ENCODE assay signal across 26 mouse cellular contexts in genomic region chr10:12858017-12858416, GRCm38 (mm10). TPM values are rescaled to one million over a fixed set of nuclear protein-coding genes. Genes with fewer than 3 reads are reported as not detected.
DNase-seq lines count a peak whose midpoint lies in the region; ATAC-seq lines count a peak whose summit lies in the region.
"Had no signal": no experiment of that assay in that cellular context is flagged by ENCODE, and none has a peak within 500 bp of the region (broad histone marks: within the 10 kb centered on the region; RNA-seq: fewer than 3 reads in every experiment).

No protein-coding gene starts in this region.

- H3K4me2 ChIP-seq in forebrain, embryonic 13.5 days: no peak overlapping the region
- no peak overlapping the region for H3K4me2 ChIP-seq in heart, embryonic 12.5 days
- H3K4me2 ChIP-seq: embryonic facial prominence, embryonic 15.5 days; hindbrain, embryonic 12.5 days; liver, embryonic 11.5 days; neural tube, embryonic 15.5 days had no signal

- peak; percentile 26 for DNase-seq in gastrocnemius, adult 18-20 months (ENCODE audit: low spot score)
- DNase-seq in gastrocnemius, postnatal 25 days: no peak
- DNase-seq in lung, postnatal 36 days: peak; percentile 46
- DNase-seq in lung, postnatal 14 days: no peak
- peak; percentile 67 for DNase-seq in brain, adult 2 months (ENCODE audit: low read depth, low spot score)
- DNase-seq: adrenal gland, postnatal 10 days; B cell, adult 2 months; cerebellum, adult 9-10 months; forebrain, postnatal 0 days; gastrocnemius, postnatal 10 days; heart, adult 18-20 months; kidney, postnatal 25 days; liver, postnatal 0 days; thymus, postnatal 14 days had no signal

- H3K4me3 ChIP-seq in forebrain, embryonic 13.5 days: no peak overlapping the region
- no peak overlapping the region for H3K4me3 ChIP-seq in heart, embryonic 12.5 days
- H3K4me3 ChIP-seq: embryonic facial prominence, embryonic 15.5 days; forebrain, embryonic 10.5 days; hindbrain, embryonic 12.5 days; layer of hippocampus, adult 2 months; limb, embryonic 10.5 days; midbrain, embryonic 10.5 days; neural tube, embryonic 15.5 days had no signal

- H3K9ac ChIP-seq in forebrain, embryonic 13.5 days: no peak overlapping the region
- no peak overlapping the region for H3K9ac ChIP-seq in heart, embryonic 12.5 days
- H3K9ac ChIP-seq: embryonic facial prominence, embryonic 15.5 days; forebrain, postnatal 0 days; hindbrain, embryonic 12.5 days; liver, postnatal 0 days; neural tube, embryonic 15.5 days had no signal

- peaks cover 18% of the 10 kb centered on the region for H3K4me1 ChIP-seq in forebrain, embryonic 13.5 days
- peaks cover 60% of the 10 kb centered on the region for H3K4me1 ChIP-seq in heart, embryonic 12.5 days (replicated peaks)
- H3K4me1 ChIP-seq: hindbrain, embryonic 12.5 days; limb, embryonic 10.5 days; midbrain, embryonic 10.5 days had no signal

- no peaks in the 10 kb centered on the region for H3K36me3 ChIP-seq in forebrain, embryonic 13.5 days (ENCODE audit: poor library complexity, severe bottlenecking)
- H3K36me3 ChIP-seq in heart, embryonic 12.5 days: peaks cover 26% of the 10 kb centered on the region
- H3K36me3 ChIP-seq: hindbrain, embryonic 12.5 days; neural tube, embryonic 15.5 days had no signal

- H3K9me3 ChIP-seq in forebrain, embryonic 13.5 days (replicated peaks): no peaks in the 10 kb centered on the region
- H3K9me3 ChIP-seq in heart, embryonic 12.5 days (replicated peaks): no peaks in the 10 kb centered on the region
- H3K9me3 ChIP-seq: embryonic facial prominence, embryonic 15.5 days; forebrain, embryonic 10.5 days; hindbrain, embryonic 12.5 days; limb, embryonic 10.5 days; midbrain, embryonic 10.5 days; neural tube, embryonic 15.5 days had no signal

- ATAC-seq in forebrain, embryonic 13.5 days: no peak
- no peak for ATAC-seq in heart, embryonic 12.5 days (ENCODE audit: insufficient number of reproducible peaks, low FRiP score)
- ATAC-seq: forebrain, postnatal 0 days; intestine, postnatal 0 days; liver, postnatal 0 days had no signal

- 79% methylated on average over 5 of the region's 5 CpGs for WGBS in forebrain, embryonic 13.5 days
- WGBS in heart, embryonic 12.5 days: 61% methylated on average over 5 of the region's 5 CpGs

- H3K27ac ChIP-seq in forebrain, embryonic 13.5 days: no peak overlapping the region
- H3K27ac ChIP-seq in heart, embryonic 12.5 days (ENCODE audit: poor library complexity, severe bottlenecking): no peak overlapping the region
- H3K27ac ChIP-seq: embryonic facial prominence, embryonic 15.5 days; forebrain, embryonic 10.5 days; hindbrain, embryonic 12.5 days; layer of hippocampus, adult 2 months; limb, embryonic 10.5 days; macrophage; midbrain, embryonic 10.5 days; neural tube, embryonic 15.5 days had no signal

- H3K27me3 ChIP-seq in forebrain, embryonic 13.5 days: no peaks in the 10 kb centered on the region
- no peaks in the 10 kb centered on the region for H3K27me3 ChIP-seq in heart, embryonic 12.5 days (replicated peaks)
- H3K27me3 ChIP-seq: embryonic facial prominence, embryonic 15.5 days; hindbrain, embryonic 12.5 days; neural tube, embryonic 15.5 days had no signal

RNA-seq across cellular contexts. Expression of gene Utrn, which starts 11.1 kb away (rescaled TPM):
- total RNA-seq in gastrocnemius, adult 18-20 months (2021): 10 to 100 TPM; 17.6 to 20.4 TPM
- total RNA-seq in gastrocnemius, postnatal 25 days (2021): 10 to 100 TPM; 29.6 to 39.0 TPM
- polyA plus RNA-seq in forebrain, embryonic 13.5 days (2015; fragmentation: Nextera tagmentation; extraction: Ambion mirVana): 18.7 and 22.0 TPM in 2 replicates
- polyA plus RNA-seq in heart, embryonic 12.5 days (2016; fragmentation: Nextera tagmentation; extraction: Ambion mirVana): 66.8 and 69.2 TPM in 2 replicates

Comparison
In these comparisons a context has a peak if more than half of its experiments do, and no peak if none do; other contexts are left out.
1. DNase-seq: peak in gastrocnemius, adult 18-20 months (single experiment), lung, postnatal 36 days (single experiment) and brain, adult 2 months (single experiment); none in gastrocnemius, postnatal 25 days (single experiment) and lung, postnatal 14 days (single experiment).